Mouse (Mus musculus): ENCODE results near the gene Ppip5k2. TPM values are rescaled to one million over a fixed set of nuclear protein-coding genes. Genes with fewer than 3 reads are reported as not detected.

Ppip5k2 gene
- polyA plus RNA-seq, 1 experiment from 2014 or later: 11.1 TPM

DNA sequence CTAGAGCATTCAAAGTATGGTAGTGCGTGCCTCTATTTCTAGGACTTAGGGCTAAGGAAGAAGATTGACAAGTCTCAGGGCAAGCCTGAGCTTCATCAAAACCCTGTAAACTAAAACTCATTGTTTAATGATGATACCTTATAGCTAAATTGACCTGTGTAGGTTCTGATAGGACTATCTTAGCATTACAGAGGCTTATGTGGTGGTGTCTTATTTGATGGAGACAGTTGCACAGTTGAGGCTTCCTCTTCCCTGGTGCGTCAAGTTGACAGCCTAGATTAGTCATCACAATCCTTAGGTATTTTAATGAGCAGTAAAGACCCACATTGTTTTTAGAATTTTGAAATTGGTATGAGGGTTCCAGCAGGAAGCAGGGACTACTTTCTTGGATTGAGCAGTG, 3.8 kb upstream of the Ppip5k2 start:
- TF ChIP-seq CTCF (IDR thresholded peaks at IDR 0.05; ENCODE audit: low read depth): no peak
- TF ChIP-seq EP300 (optimal IDR thresholded peaks at IDR 0.05): no peak
- WGBS: 91% methylated on average over 2 of the region's 2 CpGs
- H3K36me3 ChIP-seq (ENCODE audit: control insufficient read depth, insufficient read depth, low read length): no peaks in the 10 kb centered on the region; the same call in 1 of the 2 replicates
- no peak overlapping the region for H3K4me3 ChIP-seq (ENCODE audit: low read depth, low read length)
- ATAC-seq (ENCODE audit: low FRiP score, low TSS enrichment) (no peak), DNase-seq (ENCODE audit: low spot score) (no peak)
- H3K27me3 ChIP-seq (ENCODE audit: control insufficient read depth, insufficient read depth, low read length): no peaks in the 10 kb centered on the region
- H3K27ac ChIP-seq (replicated peaks): no peak overlapping the region
- no peaks in the 10 kb centered on the region for H3K9me3 ChIP-seq (ENCODE audit: control insufficient read depth, low read length)
- no peak overlapping the region for H3K9ac ChIP-seq (ENCODE audit: low read length)
- no peaks in the 10 kb centered on the region for H3K4me1 ChIP-seq (replicated peaks; ENCODE audit: control insufficient read depth, insufficient read depth)
- H3K4me2 ChIP-seq (replicated peaks; ENCODE audit: low read depth): no peak overlapping the region

DNA sequence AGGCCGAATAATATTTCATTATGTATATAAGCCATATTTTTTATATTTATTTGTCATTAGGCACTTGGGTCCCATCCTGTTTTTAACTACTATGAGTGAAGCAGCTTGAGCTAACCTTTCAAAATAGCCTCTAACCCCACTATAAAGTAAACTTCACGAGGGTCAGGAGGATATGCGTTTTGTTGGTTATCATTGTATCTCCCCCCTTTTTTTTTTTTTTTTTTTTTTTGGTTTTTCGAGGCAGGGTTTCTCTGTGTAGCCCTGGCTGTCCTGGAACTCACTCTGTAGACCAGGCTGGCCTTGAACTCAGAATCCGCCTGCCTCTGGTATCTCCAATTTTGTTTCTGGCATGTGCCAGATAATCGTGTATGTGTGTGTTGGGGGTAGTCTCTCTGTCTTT, 3.2 kb upstream of the Ppip5k2 start:
- Histone ChIP-seq H3K36me3 (ENCODE audit: control insufficient read depth, insufficient read depth, low read length) (no peaks in the 10 kb centered on the region; the same call in 1 of the 2 replicates), H3K4me1 (replicated peaks; ENCODE audit: control insufficient read depth, insufficient read depth) (no peaks in the 10 kb centered on the region), H3K9ac (ENCODE audit: low read length) (no peak overlapping the region), H3K4me2 (replicated peaks; ENCODE audit: low read depth) (no peak overlapping the region), H3K27me3 (ENCODE audit: control insufficient read depth, insufficient read depth, low read length) (no peaks in the 10 kb centered on the region), H3K27ac (replicated peaks) (no peak overlapping the region), H3K4me3 (ENCODE audit: low read depth, low read length) (no peak overlapping the region), H3K9me3 (ENCODE audit: control insufficient read depth, low read length) (no peaks in the 10 kb centered on the region)
- ATAC-seq (ENCODE audit: low FRiP score, low TSS enrichment) (no peak), DNase-seq (ENCODE audit: low spot score) (no peak)
- 79% methylated on average over 6 of the region's 6 CpGs for WGBS
- TF ChIP-seq EP300 (optimal IDR thresholded peaks at IDR 0.05): no peak
- TF ChIP-seq CTCF (IDR thresholded peaks at IDR 0.05; ENCODE audit: low read depth): no peak

DNA sequence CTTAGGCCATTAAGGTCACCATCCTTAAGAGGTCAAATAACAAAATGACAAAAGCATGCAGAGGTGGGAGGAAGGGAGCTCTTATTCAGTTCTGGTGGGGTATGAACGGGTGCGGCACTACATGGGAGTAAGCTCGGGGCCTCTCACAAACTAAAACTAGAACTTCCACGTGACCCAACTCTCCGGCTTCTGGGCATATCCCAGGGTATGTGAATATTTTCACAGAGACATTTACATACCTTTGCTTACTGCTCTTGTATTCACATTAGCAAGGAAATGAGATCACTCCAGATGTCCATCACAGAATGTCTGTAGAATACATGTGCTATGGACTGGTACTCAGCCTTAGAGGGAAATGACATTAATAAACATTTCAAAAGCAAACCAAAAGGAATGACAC, 1.5 kb upstream of the Ppip5k2 start:
- TF ChIP-seq EP300 (optimal IDR thresholded peaks at IDR 0.05) (no peak), CTCF (IDR thresholded peaks at IDR 0.05; ENCODE audit: low read depth) (no peak)
- no peak for DNase-seq (ENCODE audit: low spot score)

DNA sequence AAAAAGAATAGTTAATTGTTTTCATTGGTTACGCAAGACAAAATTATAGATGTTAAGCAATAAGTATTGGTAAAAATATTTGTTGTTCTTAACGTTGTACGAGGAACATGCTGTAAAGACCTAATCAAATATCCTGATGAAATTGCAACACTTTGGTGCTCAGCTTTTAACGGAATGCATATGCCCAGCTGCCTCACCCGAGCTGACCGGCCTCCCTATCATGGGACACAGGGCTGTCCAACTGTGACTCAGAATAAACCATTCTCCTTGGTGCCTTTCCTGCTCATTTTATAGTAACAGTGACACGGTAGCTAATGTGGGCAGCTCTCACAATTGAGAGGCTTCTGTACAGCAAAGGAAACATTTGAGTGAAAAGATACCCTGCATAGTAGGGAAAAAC, 907 bp upstream of the Ppip5k2 start:
- Histone ChIP-seq H3K4me3 (ENCODE audit: low read depth, low read length) (no peak overlapping the region), H3K4me1 (replicated peaks; ENCODE audit: control insufficient read depth, insufficient read depth) (peaks cover 2% of the 10 kb centered on the region; the same call in 1 of the 2 replicates), H3K9ac (ENCODE audit: low read length) (no peak overlapping the region), H3K36me3 (ENCODE audit: control insufficient read depth, insufficient read depth, low read length) (no peaks in the 10 kb centered on the region), H3K27me3 (ENCODE audit: control insufficient read depth, insufficient read depth, low read length) (no peaks in the 10 kb centered on the region), H3K9me3 (ENCODE audit: control insufficient read depth, low read length) (no peaks in the 10 kb centered on the region), H3K4me2 (replicated peaks; ENCODE audit: low read depth) (peak overlapping the region; percentile 2; the same call in 1 of the 2 replicates), H3K27ac (replicated peaks) (no peak overlapping the region)
- TF ChIP-seq CTCF (IDR thresholded peaks at IDR 0.05; ENCODE audit: low read depth) (no peak), EP300 (optimal IDR thresholded peaks at IDR 0.05) (no peak)
- WGBS: 52% methylated on average over 7 of the region's 7 CpGs
- DNase-seq (ENCODE audit: low spot score) (no peak), ATAC-seq (ENCODE audit: low FRiP score, low TSS enrichment) (no peak)

More for the DNA sequence above, 1.5 kb upstream of the Ppip5k2 start:
- ATAC-seq (ENCODE audit: low FRiP score, low TSS enrichment): no peak
- 87% methylated on average over 5 of the region's 5 CpGs for WGBS
- Histone ChIP-seq H3K36me3 (ENCODE audit: control insufficient read depth, insufficient read depth, low read length) (no peaks in the 10 kb centered on the region; the same call in 1 of the 2 replicates), H3K9ac (ENCODE audit: low read length) (no peak overlapping the region), H3K27ac (replicated peaks) (no peak overlapping the region), H3K4me3 (ENCODE audit: low read depth, low read length) (no peak overlapping the region), H3K4me2 (replicated peaks; ENCODE audit: low read depth) (no peak overlapping the region), H3K27me3 (ENCODE audit: control insufficient read depth, insufficient read depth, low read length) (no peaks in the 10 kb centered on the region), H3K4me1 (replicated peaks; ENCODE audit: control insufficient read depth, insufficient read depth) (peaks cover 2% of the 10 kb centered on the region; the same call in 1 of the 2 replicates), H3K9me3 (ENCODE audit: control insufficient read depth, low read length) (no peaks in the 10 kb centered on the region)

DNA sequence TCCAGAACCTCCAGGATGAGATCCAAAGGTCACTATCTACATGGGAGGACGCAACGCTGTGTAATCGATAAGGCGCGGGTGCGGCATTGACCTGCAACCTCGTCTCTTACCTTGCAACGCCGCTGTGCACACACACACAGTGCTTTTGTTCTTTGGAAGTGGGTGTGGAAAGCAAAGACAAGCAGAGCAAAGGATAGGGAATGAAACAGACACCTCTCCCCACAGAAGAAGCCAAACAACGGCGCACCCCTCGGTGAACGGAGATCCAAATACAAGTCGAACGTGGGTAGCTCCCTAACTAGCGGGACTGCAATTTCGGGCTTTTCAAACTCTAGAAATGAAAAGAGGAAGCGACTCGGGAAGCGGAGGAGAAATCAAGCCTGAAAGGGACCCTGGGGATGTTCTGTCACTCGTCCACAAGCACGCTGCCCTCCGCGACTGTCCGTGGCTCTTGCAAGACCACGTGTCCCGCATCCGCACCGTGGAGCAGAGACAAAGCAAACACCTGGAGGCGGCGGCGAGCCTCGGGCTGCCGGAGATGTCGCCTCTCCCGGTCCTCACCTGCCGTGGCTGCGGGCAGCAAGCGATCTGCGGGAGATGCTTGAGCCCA, 812 bp downstream of the Ppip5k2 start:
- Histone ChIP-seq H3K4me3 (ENCODE audit: low read depth, low read length) (peak overlapping the region; percentile 95), H3K27ac (replicated peaks) (peak overlapping the region; percentile 89), H3K4me1 (replicated peaks; ENCODE audit: control insufficient read depth, insufficient read depth) (peaks cover 2% of the 10 kb centered on the region; the same call in 1 of the 2 replicates), H3K4me2 (replicated peaks; ENCODE audit: low read depth) (peak overlapping the region; percentile 84), H3K36me3 (ENCODE audit: control insufficient read depth, insufficient read depth, low read length) (no peaks in the 10 kb centered on the region), H3K9ac (ENCODE audit: low read length) (peak overlapping the region; percentile 87), H3K9me3 (ENCODE audit: control insufficient read depth, low read length) (no peaks in the 10 kb centered on the region), H3K27me3 (ENCODE audit: control insufficient read depth, insufficient read depth, low read length) (no peaks in the 10 kb centered on the region)
- TF ChIP-seq EP300 (optimal IDR thresholded peaks at IDR 0.05) (peak; percentile 0), CTCF (IDR thresholded peaks at IDR 0.05; ENCODE audit: low read depth) (no peak)
- ATAC-seq (ENCODE audit: low FRiP score, low TSS enrichment) (peak; percentile 55), DNase-seq (ENCODE audit: low spot score) (peak; percentile 74)
- WGBS: under 1% methylated on average over 40 of the region's 40 CpGs

DNA sequence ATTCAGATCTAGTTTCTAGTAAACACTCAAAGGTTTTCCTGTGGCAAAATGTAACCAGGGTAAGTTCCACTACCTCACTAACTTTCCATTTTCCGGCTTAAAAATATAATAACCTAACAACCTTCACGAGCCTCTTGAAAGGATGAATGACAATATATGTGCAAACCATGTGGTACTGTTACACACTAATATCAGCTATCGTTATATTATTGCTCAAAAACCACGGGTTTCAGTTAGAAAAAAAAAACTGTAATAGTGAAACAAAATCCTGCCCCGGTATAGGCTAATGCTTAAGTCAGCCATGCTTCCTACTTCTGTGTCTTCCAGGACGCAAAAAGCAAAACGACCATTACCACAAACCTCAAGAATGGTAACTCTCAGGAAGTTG, 1.3 kb downstream of the Ppip5k2 start:
- peak overlapping the region; percentile 84 for H3K4me2 ChIP-seq (replicated peaks; ENCODE audit: low read depth)
- 5% methylated on average over 7 of the region's 7 CpGs for WGBS
- H3K9me3 ChIP-seq (ENCODE audit: control insufficient read depth, low read length): no peaks in the 10 kb centered on the region
- H3K27me3 ChIP-seq (ENCODE audit: control insufficient read depth, insufficient read depth, low read length): no peaks in the 10 kb centered on the region
- TF ChIP-seq EP300 (optimal IDR thresholded peaks at IDR 0.05) (no peak), CTCF (IDR thresholded peaks at IDR 0.05; ENCODE audit: low read depth) (no peak)
- H3K4me3 ChIP-seq (ENCODE audit: low read depth, low read length): peak overlapping the region; percentile 95
- peak overlapping the region; percentile 89; the same call in 1 of the 2 replicates for H3K27ac ChIP-seq (replicated peaks)
- H3K9ac ChIP-seq (ENCODE audit: low read length): peak overlapping the region; percentile 87
- ATAC-seq (ENCODE audit: low FRiP score, low TSS enrichment) (no peak), DNase-seq (ENCODE audit: low spot score) (no peak)
- H3K36me3 ChIP-seq (ENCODE audit: control insufficient read depth, insufficient read depth, low read length): no peaks in the 10 kb centered on the region
- peaks cover 2% of the 10 kb centered on the region; the same call in 1 of the 2 replicates for H3K4me1 ChIP-seq (replicated peaks; ENCODE audit: control insufficient read depth, insufficient read depth)
